Mouse (Mus musculus): ENCODE data around the gene Msmo1.

The Msmo1 gene

GRCm38 (mm10) chr8:64711544-64711943, 22.0 kb downstream of the Msmo1 start:
- DNase-seq (ENCODE audit: low read depth), result no peak

- no peak for DNase-seq (ENCODE audit: low read depth)
Observed at GRCm38 (mm10) chr8:64707481-64707880, 26.1 kb downstream of the Msmo1 start.

- no peak for DNase-seq (ENCODE audit: low read depth)
Observed at GRCm38 (mm10) chr8:64703191-64703590, 30.4 kb downstream of the Msmo1 start.

GRCm38 (mm10) chr8:64692651-64693201, 40.9 kb downstream of the Msmo1 start, which contains the start of gene Cpe:
TSS of gene Cpe (minus strand) at chr8:64693054.
- DNase-seq (ENCODE audit: low read depth), result peak; percentile 34

GRCm38 (mm10) chr8:64691591-64692401, 41.8 kb downstream of the Msmo1 start:
- no peak for DNase-seq (ENCODE audit: low read depth)

- DNase-seq (ENCODE audit: low read depth), result no peak
Observed at GRCm38 (mm10) chr8:64690845-64691244, 42.7 kb downstream of the Msmo1 start.

GRCm38 (mm10) chr8:64690306-64690705, 43.3 kb downstream of the Msmo1 start:
- no peak for DNase-seq (ENCODE audit: low read depth)

- no peak for DNase-seq (ENCODE audit: low read depth)
Observed at GRCm38 (mm10) chr8:64688741-64689140, 44.9 kb downstream of the Msmo1 start.

- no peak for DNase-seq (ENCODE audit: low read depth)
Observed at GRCm38 (mm10) chr8:64688161-64688560, 45.4 kb downstream of the Msmo1 start.

- DNase-seq (ENCODE audit: low read depth), result no peak
Observed at GRCm38 (mm10) chr8:64682501-64682900, 51.1 kb downstream of the Msmo1 start.

GRCm38 (mm10) chr8:64676381-64676780, 57.2 kb downstream of the Msmo1 start:
- DNase-seq (ENCODE audit: low read depth), result no peak

GRCm38 (mm10) chr8:64674951-64675585, 58.5 kb downstream of the Msmo1 start:
- no peak for DNase-seq (ENCODE audit: low read depth)

GRCm38 (mm10) chr8:64672920-64673319, 60.7 kb downstream of the Msmo1 start:
- no peak for DNase-seq (ENCODE audit: low read depth)

GRCm38 (mm10) chr8:64671937-64672336, 61.7 kb downstream of the Msmo1 start:
- DNase-seq (ENCODE audit: low read depth), result no peak

Measured in c-Kit-positive CD71-negative TER-119-negative erythroid progenitor cells, embryonic 14.5 days (primary cell).